Mouse (Mus musculus): ENCODE results near the gene Ist1. TPM values are rescaled to one million over a fixed set of nuclear protein-coding genes. Genes with fewer than 3 reads are reported as not detected.

Ist1 gene
- polyA plus RNA-seq, 1 experiment from 2014 or later, result 49.6 TPM

DNA sequence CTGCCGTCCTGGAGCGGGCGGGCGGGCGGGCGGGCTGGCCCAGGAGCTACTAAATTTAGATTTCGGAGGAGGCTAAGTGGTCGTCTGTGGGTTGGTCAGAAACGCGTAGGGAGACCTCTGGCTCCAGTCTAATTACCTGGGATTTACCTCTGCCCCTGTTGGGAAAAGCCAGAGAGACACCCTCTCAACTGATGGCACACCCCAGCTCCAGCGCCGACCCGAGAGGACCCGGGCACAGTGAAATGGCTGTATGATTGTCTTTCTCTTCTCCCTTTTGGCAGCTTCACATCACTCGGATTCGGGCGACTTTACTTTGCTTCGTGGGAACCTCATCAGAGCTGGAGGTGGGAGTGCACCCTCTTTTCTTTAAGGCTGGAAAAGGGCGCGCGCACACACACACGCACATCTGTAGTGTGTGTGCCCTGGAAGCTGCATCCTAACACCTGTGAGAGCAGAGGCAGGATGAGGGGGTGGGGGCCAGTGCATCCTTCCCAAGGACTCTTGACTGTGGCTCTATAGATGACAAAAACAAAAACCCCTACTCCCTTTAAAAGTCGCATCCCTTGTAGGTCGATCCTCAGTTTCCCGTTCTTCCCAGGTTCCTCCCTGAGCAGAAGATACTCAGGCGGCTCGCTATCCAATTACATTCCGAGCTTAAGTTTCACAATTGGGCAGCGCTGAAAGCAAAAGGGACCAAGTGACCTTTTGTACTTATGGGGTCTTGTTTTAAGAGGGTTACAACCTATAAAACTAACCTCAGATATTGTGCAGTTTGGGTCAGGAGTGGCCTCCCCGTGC lies 13.2 kb upstream of the Ist1 start:
- 4% methylated on average over 25 of the region's 30 CpGs for WGBS (ENCODE audit: insufficient replicate concordance)
- Histone ChIP-seq H3K4me2 (peak overlapping the region; percentile 95), H3K27ac (peak overlapping the region; percentile 95), H3K4me3 (peak overlapping the region; percentile 93), H3K36me3 (peaks cover 36% of the 10 kb centered on the region), H3K27me3 (replicated peaks) (peaks cover 17% of the 10 kb centered on the region), H3K9ac (peak overlapping the region; percentile 99), H3K4me1 (peaks cover 31% of the 10 kb centered on the region), H3K9me3 (replicated peaks) (no peaks in the 10 kb centered on the region)
- peak; percentile 49 for ATAC-seq

DNA sequence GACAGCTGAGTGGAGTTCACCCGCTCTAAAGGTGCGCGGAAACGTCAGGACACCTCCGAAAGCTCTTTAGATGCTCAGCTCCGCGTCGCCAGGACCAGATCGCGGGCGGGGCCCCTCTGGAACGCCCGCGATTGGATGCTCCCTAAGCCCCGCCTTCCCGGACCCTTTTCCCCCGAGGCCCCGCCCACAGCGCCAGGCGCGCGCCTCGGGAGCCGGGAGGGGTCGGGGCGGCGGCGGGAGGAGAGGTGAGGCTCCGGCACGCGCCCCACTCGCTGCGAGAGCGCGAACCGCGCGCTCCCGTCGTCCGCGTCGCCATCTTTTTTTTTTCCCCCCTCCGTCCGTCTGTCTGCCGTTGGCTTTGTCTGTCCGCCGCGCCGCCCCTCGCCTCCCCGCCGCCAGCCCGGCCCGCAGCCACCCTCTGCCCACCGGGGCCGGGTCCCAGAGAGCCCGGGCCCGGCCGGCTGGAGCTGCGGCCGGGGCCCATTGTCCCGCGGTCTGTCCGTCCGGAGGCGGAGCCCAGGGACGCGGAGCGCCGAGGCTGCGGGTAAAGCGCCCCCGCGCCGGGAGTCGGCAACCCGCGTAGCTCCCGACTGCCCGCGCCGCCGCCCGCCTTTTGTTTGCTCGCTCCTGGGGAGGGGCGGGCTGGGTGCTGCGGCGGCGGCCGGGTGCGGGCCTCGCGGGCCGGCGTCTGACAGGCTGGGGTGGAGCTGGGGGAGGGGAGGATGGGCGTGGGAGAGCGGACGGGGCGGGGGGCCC lies 12.4 kb upstream of the Ist1 start, which contains the start of gene Zfp821:
Gene Zfp821 (plus strand): TSS at position 227 of the 756 bp plus-strand sequence.
- ATAC-seq, result peak; percentile 91
- Histone ChIP-seq H3K9ac (peak within 1 kb of the TSS; percentile 99), H3K4me1 (peaks cover 31% of the 10 kb centered on the region), H3K9me3 (replicated peaks) (no peaks in the 10 kb centered on the region), H3K27ac (peak within 1 kb of the TSS; percentile 95), H3K4me3 (peak within 1 kb of the TSS; percentile 93), H3K27me3 (replicated peaks) (peaks cover 19% of the 10 kb centered on the region), H3K4me2 (peak within 1 kb of the TSS; percentile 95), H3K36me3 (peaks cover 28% of the 10 kb centered on the region)
- WGBS (ENCODE audit: insufficient replicate concordance), result under 1% methylated on average over 89 of the region's 100 CpGs

DNA sequence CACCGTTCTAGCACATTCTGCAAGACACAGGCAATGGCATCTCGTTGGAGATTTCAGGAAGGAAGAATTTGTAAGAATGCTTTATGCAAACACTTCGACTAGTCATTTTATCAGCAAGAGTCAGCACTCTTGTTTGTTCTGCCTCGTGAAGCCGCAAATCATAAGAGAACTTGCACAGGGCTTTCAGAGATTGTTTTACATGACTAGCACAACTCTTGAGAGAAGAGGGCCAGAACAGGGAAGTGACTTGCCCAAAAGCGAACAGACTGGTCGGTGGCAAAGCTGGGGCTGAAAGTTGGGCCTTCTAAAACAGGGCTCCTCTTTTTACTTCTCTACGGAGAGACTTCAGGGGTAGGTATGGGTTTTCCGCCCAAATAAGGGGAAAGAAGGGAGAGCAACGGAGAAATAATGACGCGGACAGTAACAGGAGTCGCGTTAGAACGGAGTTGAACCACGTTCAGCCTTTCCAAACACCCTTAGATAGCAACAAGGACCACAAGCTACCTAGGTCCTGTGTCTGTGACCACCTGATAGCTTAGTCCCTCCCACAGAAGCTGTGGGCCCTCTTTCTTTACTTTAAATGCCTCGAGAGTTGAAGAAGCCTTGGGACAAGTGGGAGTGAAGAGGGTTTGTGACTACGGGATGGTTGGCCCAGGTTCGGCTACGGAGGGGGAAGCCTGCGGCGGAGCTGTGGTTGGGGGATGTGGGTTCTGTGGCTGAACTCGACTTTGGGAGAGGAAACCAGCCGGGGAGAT lies 11.7 kb upstream of the Ist1 start:
- WGBS (ENCODE audit: insufficient replicate concordance), result 5% methylated on average over 24 of the region's 24 CpGs
- ATAC-seq, result peak; percentile 36

DNA sequence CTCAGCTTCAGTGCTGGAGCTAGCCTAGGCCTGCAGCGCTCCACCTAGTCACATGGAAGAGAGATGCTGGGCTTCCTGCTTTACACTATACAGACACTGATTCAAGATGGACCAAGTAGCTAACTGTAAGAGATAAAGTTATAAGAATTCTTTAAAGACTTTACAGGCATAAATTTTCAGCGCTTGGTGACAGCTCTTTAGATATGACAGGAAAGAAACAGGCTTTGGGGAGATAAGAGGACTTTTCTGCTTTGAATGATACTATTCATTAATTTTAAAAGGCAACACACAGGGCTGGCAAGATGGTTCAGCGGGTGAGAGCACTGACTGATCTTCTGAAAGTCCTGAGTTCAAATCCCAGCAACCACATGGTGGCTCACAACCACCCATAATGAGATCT lies 5.4 kb upstream of the Ist1 start:
- no peak overlapping the region for H3K4me2 ChIP-seq
- 66% methylated on average over 3 of the region's 3 CpGs for WGBS (ENCODE audit: insufficient replicate concordance)
- no peak overlapping the region for H3K27ac ChIP-seq
- peaks cover 10% of the 10 kb centered on the region for H3K4me1 ChIP-seq
- H3K9ac ChIP-seq, result no peak overlapping the region
- peaks cover 32% of the 10 kb centered on the region for H3K27me3 ChIP-seq (replicated peaks)
- no peaks in the 10 kb centered on the region for H3K9me3 ChIP-seq (replicated peaks)
- H3K4me3 ChIP-seq, result no peak overlapping the region
- ATAC-seq, result no peak
- H3K36me3 ChIP-seq, result no peaks in the 10 kb centered on the region

More for the DNA sequence above, 11.7 kb upstream of the Ist1 start:
- Histone ChIP-seq H3K4me1 (peaks cover 31% of the 10 kb centered on the region), H3K36me3 (peaks cover 21% of the 10 kb centered on the region), H3K27me3 (replicated peaks) (peaks cover 25% of the 10 kb centered on the region), H3K9me3 (replicated peaks) (no peaks in the 10 kb centered on the region), H3K4me3 (peak overlapping the region; percentile 93), H3K27ac (peak overlapping the region; percentile 95), H3K4me2 (peak overlapping the region; percentile 95), H3K9ac (peak overlapping the region; percentile 63)

DNA sequence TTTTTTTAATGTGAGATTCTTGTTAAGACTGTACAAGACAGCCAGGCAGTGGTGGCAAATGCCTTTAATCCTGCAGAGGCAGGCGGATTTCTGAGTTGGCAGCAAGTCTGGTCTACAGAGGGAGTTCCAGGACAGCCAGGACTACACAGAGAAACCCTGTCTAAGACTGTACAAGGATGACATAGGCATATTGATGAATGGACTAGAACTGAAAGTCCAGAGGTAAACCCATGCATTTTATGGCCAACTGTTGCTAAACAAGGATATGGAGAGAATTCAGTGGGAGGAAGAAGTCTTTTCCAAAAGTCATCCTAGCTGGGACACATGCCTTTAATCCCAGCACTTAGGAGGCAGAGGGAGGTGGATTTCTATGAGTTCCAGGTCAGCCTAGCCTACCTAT lies 4.7 kb upstream of the Ist1 start:
- no peak for ATAC-seq
- H3K4me1 ChIP-seq, result peaks cover 10% of the 10 kb centered on the region
- no peak overlapping the region for H3K4me2 ChIP-seq
- no peak overlapping the region for H3K27ac ChIP-seq
- 60% methylated on average over 1 of the region's 1 CpGs for WGBS (ENCODE audit: insufficient replicate concordance)
- no peak overlapping the region for H3K9ac ChIP-seq
- H3K27me3 ChIP-seq (replicated peaks), result peaks cover 26% of the 10 kb centered on the region
- no peaks in the 10 kb centered on the region for H3K36me3 ChIP-seq
- H3K9me3 ChIP-seq (replicated peaks), result no peaks in the 10 kb centered on the region
- H3K4me3 ChIP-seq, result no peak overlapping the region

DNA sequence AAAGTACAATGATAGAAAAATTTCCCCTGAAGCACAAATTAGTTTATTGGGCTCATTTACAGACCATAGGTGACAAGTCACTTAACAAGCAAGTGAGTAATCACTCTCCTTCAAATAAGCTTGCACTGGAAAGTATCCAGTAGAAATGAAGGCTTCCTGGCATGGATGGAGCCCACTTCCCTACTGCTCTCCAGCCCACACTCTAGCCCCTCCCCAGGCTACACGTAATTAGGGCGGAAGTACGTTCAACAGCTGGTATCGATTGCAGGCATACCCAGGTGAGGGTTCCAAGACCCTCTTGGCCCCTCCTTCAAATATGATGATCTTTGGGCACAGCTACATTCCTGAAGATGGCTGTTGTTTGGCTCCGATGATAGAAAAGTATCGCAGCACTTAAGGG lies 1.1 kb upstream of the Ist1 start:
- no peak for ATAC-seq
- WGBS (ENCODE audit: insufficient replicate concordance), result 63% methylated on average over 6 of the region's 6 CpGs
- H3K4me3 ChIP-seq, result peak overlapping the region; percentile 96

DNA sequence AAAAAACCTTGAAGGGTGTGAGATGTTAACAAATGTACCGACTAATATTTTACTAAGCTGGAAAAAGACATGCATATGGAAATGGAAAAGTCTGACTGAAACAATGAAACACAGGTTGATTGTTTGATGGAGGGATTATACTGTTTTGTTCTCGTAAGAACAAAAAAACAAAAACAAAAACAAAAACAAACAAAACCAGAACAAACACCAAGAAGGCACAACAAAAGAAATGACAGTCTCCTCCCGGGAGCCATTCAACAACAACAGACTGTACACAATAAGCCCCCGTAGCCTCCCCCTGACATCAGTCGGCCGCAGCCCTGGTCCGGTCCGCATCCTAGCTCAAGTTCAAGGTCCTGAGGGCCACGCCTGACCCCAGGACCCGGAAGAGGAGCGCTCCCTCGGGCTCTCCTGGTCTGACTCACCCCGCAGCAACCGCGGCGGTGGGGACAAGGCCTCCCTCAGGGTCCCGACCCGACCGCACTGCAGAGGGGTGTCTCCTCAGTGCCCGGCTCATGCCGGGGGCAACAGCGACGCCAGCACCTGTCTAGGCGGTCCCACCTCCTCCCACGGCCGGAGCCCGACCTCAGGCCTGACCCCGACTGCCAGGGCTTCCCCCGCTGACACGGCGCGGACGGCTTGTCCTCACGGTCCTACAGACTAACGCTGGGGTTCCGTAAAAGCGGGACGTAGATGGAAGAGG lies 466 bp downstream of the Ist1 start:
- H3K27ac ChIP-seq, result peak overlapping the region; percentile 80
- H3K4me3 ChIP-seq, result peak overlapping the region; percentile 96
- no peaks in the 10 kb centered on the region for H3K27me3 ChIP-seq (replicated peaks)
- peaks cover 5% of the 10 kb centered on the region; the same call in 1 of the 2 replicates for H3K36me3 ChIP-seq
- peak overlapping the region; percentile 91 for H3K4me2 ChIP-seq
- peak; percentile 78 for ATAC-seq
- H3K9ac ChIP-seq, result peak overlapping the region; percentile 93
- H3K4me1 ChIP-seq, result peaks cover 30% of the 10 kb centered on the region
- H3K9me3 ChIP-seq (replicated peaks), result no peaks in the 10 kb centered on the region
- WGBS (ENCODE audit: insufficient replicate concordance), result under 1% methylated on average over 38 of the region's 38 CpGs

More for the DNA sequence above, 1.1 kb upstream of the Ist1 start:
- Histone ChIP-seq H3K27ac (no peak overlapping the region), H3K4me2 (peak overlapping the region; percentile 91), H3K27me3 (replicated peaks) (peaks cover 1% of the 10 kb centered on the region), H3K36me3 (peaks cover 5% of the 10 kb centered on the region; the same call in 1 of the 2 replicates), H3K4me1 (peaks cover 30% of the 10 kb centered on the region), H3K9ac (peak overlapping the region; percentile 93; the same call in 1 of the 2 replicates), H3K9me3 (replicated peaks) (no peaks in the 10 kb centered on the region)

DNA sequence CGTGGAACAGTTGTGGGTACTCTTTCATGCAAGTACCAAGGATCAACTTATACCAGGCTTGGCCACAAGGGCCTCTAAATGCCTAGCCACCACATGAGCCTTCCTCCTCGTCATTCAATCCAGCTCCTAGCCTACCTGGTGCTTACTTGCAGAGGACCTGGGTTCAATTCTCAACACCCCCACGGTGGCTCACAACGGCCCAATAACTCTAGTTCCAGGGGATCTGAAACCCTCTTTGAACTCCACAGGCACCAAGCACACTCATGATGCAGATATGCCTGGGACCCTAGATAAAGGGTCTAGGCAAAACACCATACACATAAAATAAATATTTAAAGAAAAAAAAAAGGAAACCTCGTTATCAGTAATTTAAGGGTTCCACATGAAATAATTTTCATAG lies 1.3 kb downstream of the Ist1 start:
- no peak overlapping the region for H3K27ac ChIP-seq
- ATAC-seq, result no peak
- no peaks in the 10 kb centered on the region for H3K9me3 ChIP-seq (replicated peaks)
- H3K27me3 ChIP-seq (replicated peaks), result no peaks in the 10 kb centered on the region
- H3K9ac ChIP-seq, result peak overlapping the region; percentile 93
- 31% methylated on average over 5 of the region's 5 CpGs for WGBS (ENCODE audit: insufficient replicate concordance)
- peaks cover 5% of the 10 kb centered on the region; the same call in 1 of the 2 replicates for H3K36me3 ChIP-seq
- H3K4me2 ChIP-seq, result peak overlapping the region; percentile 91
- H3K4me3 ChIP-seq, result peak overlapping the region; percentile 96
- H3K4me1 ChIP-seq, result peaks cover 32% of the 10 kb centered on the region

DNA sequence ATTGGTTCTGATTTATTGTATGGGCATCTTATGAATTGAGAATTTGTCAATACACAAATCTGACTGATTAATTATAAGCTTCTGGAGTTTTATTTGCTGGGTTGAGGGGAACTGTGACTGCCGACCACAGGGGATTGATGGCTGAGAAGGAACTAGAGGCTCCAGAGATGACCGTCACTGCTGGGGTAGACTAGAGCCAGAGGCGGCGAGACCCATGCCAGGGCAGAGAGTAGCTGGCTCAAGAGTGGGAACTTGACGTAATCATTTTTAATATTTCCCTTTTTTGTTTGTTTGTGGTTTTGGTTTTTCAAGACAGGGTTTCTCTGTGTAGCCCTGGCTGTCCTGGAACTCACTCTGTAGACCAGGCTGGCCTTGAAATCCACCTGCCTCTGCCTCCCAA lies 5.8 kb downstream of the Ist1 start:
- WGBS (ENCODE audit: insufficient replicate concordance), result 72% methylated on average over 5 of the region's 5 CpGs
- Histone ChIP-seq H3K27me3 (replicated peaks) (no peaks in the 10 kb centered on the region), H3K4me1 (peaks cover 33% of the 10 kb centered on the region), H3K4me2 (no peak overlapping the region), H3K4me3 (no peak overlapping the region), H3K9me3 (replicated peaks) (no peaks in the 10 kb centered on the region), H3K9ac (no peak overlapping the region), H3K27ac (no peak overlapping the region), H3K36me3 (peaks cover 21% of the 10 kb centered on the region)
- ATAC-seq, result no peak

DNA sequence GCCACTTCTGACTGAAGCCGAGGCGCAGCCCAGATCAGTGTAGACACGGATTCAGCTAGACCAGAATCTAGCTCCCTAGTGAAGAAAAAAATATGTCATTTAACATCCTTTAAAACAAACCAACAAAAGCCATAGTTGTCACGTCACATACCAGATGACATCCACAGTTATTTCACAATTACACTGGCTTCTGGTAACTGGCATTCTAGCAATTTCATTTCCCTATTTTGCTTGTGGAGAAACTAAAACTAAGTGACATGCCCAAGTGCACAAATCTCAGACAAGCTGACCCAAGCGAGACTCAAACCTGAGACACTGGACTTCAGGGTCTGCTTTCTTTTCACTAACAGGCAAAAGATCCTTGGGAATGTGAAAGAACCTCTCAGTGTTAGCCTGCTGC lies 10.9 kb downstream of the Ist1 start:
- WGBS (ENCODE audit: insufficient replicate concordance), result 83% methylated on average over 5 of the region's 5 CpGs
- Histone ChIP-seq H3K4me2 (no peak overlapping the region), H3K9ac (no peak overlapping the region), H3K27ac (no peak overlapping the region), H3K27me3 (replicated peaks) (no peaks in the 10 kb centered on the region), H3K9me3 (replicated peaks) (no peaks in the 10 kb centered on the region), H3K4me1 (peaks cover 13% of the 10 kb centered on the region; the same call in 1 of the 2 replicates), H3K36me3 (peaks cover 65% of the 10 kb centered on the region), H3K4me3 (no peak overlapping the region)
- no peak for ATAC-seq

DNA sequence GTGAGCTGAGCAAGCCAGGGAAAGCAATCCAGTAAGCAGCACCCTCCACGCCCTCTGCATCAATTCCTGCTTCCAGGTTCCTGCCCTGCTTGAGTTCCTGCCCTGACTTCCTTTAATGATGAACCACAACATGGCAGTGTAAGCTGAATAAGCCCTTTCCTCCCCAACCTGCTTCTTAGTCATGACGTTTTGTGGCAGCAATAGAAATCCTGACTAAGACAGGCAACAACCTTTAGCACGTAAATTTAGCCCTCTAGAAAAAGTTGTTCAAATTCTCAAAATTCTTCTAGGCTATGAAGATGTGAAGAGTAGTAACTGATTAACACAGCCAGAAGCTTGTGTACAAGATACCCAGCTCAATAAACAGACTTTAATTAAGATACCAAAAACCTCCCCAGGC lies 11.5 kb downstream of the Ist1 start:
- Histone ChIP-seq H3K36me3 (peaks cover 71% of the 10 kb centered on the region), H3K9me3 (replicated peaks) (no peaks in the 10 kb centered on the region), H3K4me3 (no peak overlapping the region), H3K27ac (no peak overlapping the region), H3K4me2 (no peak overlapping the region), H3K27me3 (replicated peaks) (no peaks in the 10 kb centered on the region), H3K4me1 (peaks cover 10% of the 10 kb centered on the region; the same call in 1 of the 2 replicates), H3K9ac (no peak overlapping the region)
- no peak for ATAC-seq
- WGBS (ENCODE audit: insufficient replicate concordance), result 63% methylated on average over 3 of the region's 3 CpGs

Data from liver, embryonic 12.5 days (tissue).